Mouse (Mus musculus): ENCODE data around the gene Ppp1r9a.

The Ppp1r9a gene

GRCm38 (mm10) chr6:5008603-5009002, 105.9 kb downstream of the Ppp1r9a start:
- DNase-seq: no peak

- no peak for DNase-seq
Observed at GRCm38 (mm10) chr6:5010553-5011416, 108.1 kb downstream of the Ppp1r9a start.

DNA sequence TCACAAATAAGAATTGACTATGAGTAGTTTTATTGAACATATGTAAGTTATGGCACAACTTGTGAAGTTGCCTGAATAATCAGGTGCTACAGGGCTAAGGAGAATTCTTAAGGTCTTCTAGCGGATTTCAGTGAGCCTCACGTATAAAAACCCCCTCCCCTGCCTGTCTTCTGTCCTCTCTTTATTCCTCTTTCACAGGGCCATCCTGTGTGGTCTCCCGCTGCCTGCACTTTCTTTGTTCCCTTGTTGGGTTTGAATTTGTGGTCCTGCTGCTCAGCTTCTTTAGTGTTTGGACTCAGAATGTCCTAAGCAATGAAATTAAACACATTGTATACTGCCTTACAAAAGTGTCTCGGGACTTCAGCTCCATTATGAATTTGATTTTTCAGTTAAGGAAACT, 110.1 kb downstream of the Ppp1r9a start:
- DNase-seq: no peak

- no peak for DNase-seq
Observed at GRCm38 (mm10) chr6:5014567-5014966, 111.8 kb downstream of the Ppp1r9a start.

- no peak for DNase-seq
Observed at GRCm38 (mm10) chr6:5015173-5015572, 112.5 kb downstream of the Ppp1r9a start.

DNA sequence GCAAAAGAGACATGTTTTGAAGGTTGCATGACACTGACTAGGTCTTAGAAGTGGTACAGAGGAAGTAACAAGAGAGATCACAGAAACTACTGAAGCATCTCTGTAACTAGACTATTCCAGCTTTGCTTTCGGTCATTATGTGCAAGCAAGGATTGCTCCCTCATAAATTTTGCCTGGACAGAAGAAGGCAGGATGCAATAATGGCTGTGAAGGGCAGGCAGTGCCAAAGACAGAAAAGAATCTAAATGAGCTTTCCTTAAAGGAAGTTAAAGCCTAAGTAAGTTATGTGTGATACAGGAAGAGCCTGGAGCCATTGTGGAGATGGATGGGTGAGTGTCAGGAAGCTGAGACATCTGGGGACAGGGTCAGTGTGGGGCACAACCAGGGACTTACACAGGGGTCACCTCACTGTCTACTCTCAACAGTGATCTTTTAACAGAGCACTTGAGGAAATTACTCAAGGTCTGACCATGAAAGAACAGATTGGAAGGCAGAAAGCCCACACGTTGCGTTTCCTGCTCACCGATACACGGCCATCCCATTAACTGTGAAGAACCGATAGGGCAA, 115.3 kb downstream of the Ppp1r9a start:
- no peak for DNase-seq

DNA sequence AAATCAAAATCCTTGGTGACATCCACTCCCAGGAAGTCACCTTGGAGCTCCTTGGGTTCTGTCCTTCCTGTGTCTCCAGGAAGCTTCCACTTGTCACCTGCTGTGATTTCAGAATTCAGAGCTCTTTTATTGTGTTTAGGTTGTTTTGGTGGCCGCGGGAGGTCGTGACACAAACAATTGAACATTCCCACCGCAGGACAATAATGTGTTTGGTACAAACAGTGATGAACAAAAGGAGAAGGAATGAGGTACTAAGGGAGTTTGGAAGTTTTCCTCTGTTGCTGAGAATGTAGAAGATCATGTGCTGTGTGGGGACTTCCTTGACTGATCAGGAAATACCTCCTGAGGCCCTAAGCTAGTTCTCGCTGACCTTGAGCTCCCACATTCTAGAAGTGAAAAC, 116.5 kb downstream of the Ppp1r9a start:
- no peak for DNase-seq

GRCm38 (mm10) chr6:5019969-5020368, 117.3 kb downstream of the Ppp1r9a start:
- no peak for DNase-seq

GRCm38 (mm10) chr6:5020510-5020909, 117.8 kb downstream of the Ppp1r9a start:
- DNase-seq: no peak

DNA sequence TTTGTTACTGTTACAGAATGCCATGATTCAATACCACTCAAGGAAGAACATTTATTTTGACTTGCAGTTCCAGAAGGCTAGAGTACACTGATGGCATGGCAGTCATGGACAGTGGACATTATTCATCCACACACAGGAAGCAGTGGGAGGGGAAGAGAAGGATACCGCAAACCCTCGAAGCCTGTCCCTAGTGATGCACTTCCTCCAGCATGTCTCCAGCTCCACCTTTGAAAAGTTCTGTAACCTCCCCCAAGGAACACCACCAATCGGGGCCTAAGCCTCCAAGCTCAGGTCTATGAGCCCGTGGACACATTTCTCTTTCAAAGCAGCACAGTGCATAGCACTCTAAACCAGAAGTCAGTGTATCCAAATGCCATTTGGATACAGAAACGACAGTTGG, 120.0 kb downstream of the Ppp1r9a start:
- no peak for DNase-seq

GRCm38 (mm10) chr6:5024893-5025292, 122.2 kb downstream of the Ppp1r9a start:
- no peak for DNase-seq

DNA sequence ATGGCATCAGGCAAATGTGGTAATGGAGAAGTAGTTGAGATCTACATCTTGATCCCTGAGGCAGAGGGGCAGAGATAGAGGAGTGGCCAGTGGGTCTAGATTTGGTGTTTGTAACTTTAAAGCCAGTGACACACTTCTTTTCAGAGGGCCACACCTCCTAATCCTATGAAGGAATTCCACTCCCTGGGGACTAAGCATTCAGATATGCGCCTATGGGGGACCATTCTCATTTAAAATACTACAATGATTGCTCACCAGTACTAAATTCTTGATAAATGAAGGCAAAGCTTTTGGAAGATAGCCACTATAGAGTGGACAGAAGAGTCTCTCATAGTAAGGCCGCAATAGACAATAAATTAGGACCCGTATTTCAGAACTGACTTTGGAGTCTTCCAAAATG, 124.1 kb downstream of the Ppp1r9a start:
- DNase-seq: no peak

- DNase-seq: no peak
Observed at GRCm38 (mm10) chr6:5027213-5027612, 124.5 kb downstream of the Ppp1r9a start.

DNA sequence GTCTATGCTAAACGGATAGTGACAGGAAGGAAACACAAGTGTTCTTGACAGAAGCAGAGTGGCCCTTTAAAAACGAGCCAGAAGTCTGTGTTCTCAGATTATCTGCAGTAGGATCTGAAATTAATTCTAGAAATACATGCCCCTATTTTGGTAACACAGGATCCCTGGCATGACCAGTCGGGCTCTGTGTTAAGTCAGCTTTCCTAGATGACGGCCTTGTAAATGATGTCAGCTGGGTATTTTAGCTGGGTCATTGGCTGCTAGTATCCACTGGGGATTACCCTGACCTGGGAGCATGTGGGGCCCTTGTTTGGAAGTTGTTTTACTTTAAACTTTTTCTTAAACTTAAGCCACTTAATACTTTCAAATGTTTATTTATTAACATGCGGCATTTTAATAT, 125.1 kb downstream of the Ppp1r9a start:
- no peak for DNase-seq

DNA sequence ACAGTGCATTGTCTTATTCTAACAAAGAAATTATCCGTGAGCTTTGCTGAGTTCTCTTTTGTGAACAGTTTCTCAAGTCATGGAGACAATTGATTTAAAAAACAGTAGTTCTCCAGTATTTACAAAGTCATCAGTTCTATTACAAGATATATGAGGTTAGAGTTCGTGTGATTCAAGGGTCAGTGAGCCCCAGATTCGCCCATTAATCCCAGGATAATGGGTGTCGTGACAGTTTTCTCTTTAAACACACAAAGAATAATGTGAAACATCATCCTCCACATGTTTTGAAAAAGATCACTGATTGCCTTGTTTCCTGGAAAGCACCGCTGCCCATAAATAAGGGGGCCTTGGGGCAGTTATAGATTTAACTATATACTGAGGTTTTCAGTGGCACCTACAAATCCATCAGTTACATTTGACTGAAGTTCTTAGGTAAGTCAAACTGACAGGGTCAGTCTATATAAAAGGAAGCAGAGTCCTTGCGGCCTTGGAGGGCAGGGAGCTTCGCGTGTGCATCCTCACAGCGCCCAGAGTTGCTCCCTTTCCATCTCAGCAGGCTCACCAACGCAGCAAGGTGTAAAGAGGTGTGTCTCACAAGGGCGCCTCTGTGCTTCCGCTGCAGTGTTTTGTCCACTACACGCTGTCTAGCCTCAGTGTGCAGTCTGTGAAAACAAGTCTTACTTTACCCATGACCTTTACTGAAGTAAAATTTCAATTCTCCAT, 126.6 kb downstream of the Ppp1r9a start:
- no peak for DNase-seq

GRCm38 (mm10) chr6:5029956-5030355, 127.2 kb downstream of the Ppp1r9a start:
- no peak for DNase-seq

DNA sequence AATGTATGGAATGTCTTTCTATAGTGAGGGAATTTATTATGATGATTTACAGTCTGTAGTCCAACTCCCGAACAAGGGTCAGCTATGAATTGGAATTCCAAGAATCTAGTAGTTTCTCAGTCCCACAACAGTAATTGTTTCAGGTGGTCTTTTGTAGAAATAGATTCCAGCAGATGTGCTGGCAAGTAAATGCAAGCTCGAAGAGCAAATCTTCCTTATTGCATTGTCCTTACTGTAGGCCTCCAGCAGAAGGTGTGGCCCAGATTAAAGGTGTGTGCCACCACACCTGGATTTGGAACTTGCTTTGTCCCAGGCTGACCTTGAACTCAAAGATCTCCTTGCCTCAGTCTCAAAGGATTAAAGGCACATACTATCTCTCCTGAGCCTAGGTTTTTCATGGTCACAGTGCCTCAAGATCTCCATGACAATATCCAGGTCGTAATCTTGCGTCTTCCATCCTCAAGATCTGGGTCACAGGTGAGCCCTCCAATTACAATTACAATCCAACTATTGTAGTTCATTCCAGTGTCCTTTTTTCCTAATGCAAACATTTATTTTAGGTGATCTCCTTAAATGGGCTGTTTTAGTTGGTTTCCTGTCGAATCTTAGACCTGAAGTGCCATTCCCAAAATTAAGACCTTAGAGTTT, 130.4 kb downstream of the Ppp1r9a start:
- no peak for DNase-seq

GRCm38 (mm10) chr6:5037225-5037624, 134.5 kb downstream of the Ppp1r9a start:
- peak; percentile 35 for DNase-seq

GRCm38 (mm10) chr6:5038140-5038749, 135.5 kb downstream of the Ppp1r9a start:
- DNase-seq: no peak

DNA sequence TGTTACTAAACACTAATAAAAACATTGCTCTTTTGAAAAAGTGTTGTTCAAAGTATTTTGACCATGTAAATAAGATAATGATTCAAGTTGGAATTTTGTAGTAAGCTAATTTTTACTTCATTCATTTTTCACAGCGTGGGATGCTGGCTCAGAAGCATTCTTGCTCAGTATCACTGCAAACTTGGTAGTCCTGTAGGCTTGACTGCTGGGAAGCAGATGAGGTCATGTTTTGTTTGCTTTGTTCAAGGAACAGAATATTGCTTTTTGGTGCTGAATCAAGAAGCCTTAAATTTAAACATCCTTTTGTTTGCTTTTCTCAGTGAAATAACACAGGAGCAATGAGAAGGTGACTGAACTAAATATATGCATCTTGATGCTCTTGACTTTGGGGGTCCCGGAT, 136.6 kb downstream of the Ppp1r9a start:
- DNase-seq: no peak

DNA sequence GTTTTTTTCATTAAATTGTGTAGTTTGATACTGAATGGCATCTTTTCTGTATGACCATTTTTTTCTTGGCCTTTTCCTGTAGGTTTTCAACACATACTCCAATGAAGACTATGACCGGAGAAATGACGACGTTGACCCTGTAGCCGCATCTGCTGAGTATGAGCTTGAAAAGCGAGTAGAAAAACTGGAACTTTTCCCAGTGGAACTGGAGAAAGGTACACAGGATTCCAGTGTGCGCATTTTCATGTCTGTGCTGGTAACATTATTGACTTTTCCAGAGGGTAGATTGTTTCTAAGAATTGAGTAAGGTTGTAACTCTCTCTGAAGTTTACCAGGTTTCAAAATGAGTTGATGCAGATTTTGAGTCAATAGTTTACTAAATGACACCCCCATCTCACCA, 143.1 kb downstream of the Ppp1r9a start:
- DNase-seq: no peak

DNA sequence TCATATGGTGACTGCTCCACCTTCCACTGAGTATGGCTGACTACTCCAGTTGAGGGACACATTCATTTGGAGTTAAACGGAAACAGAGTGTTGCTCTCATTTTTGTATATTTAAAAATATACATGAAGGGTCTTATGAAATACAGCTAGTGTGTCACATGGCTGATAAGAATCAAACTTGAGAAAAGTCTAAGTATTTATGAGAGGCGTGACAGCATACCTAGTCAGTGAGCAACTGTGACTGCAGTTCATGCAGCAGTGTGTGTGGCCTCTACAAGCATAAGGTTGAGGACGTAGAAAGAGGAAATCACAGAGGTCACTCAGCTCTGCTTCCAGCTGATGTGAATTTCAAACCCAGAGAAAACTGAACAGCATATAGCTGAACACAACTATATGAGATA, 145.3 kb downstream of the Ppp1r9a start:
- DNase-seq: no peak

- peak; percentile 6 for DNase-seq
Observed at GRCm38 (mm10) chr6:5052309-5052708, 149.6 kb downstream of the Ppp1r9a start.

Data from lung, postnatal 10 days (tissue).